Mouse (Mus musculus) liver, adult 2 months (tissue): ENCODE measurements around the gene Mybpc1. TPM values are rescaled to one million over a fixed set of nuclear protein-coding genes. Genes with fewer than 3 reads are reported as not detected.

Source experiments
- DNase-seq: peaks from one replicate; pipeline ENCODE4 v3.0.0-alpha.2; 2011; ENCODE audit warnings: low read depth, low spot score; ENCODE audit errors: extremely low read depth
- H3K27ac ChIP-seq: fragments of 200-500 bp; replicated peaks from 2 replicates; pipeline ENCODE4 v1.5.1; 2012; ENCODE audit warnings: low read depth, mild to moderate bottlenecking, control low read depth, inconsistent platforms, low read length; ENCODE audit not compliant: insufficient read depth
- H3K27me3 ChIP-seq: fragments of 200-500 bp; 2 replicates; pipeline ENCODE4 v1.6.1; 2012; ENCODE audit warnings: mild to moderate bottlenecking, moderate library complexity, low read length, inconsistent platforms; ENCODE audit not compliant: control insufficient read depth, insufficient read depth
- H3K36me3 ChIP-seq: fragments of 200-500 bp; 2 replicates; pipeline ENCODE4 v1.6.1; 2012; ENCODE audit warnings: low read length, inconsistent platforms; ENCODE audit not compliant: control insufficient read depth, insufficient read depth
- H3K4me1 ChIP-seq: fragments of 200-500 bp; 2 replicates; pipeline ENCODE4 v1.6.1; 2011; ENCODE audit warnings: low read length; ENCODE audit not compliant: control insufficient read depth, insufficient read depth
- H3K4me3 ChIP-seq: fragments of 200-500 bp; 2 replicates; pipeline ENCODE4 v1.5.1; 2011; ENCODE audit warnings: low read depth, mild to moderate bottlenecking, control low read depth, low read length, moderate library complexity; ENCODE audit not compliant: insufficient read depth
- H3K79me2 ChIP-seq: fragments of 200-500 bp; 2 replicates; pipeline ENCODE4 v1.6.1; 2012; ENCODE audit warnings: inconsistent platforms, mild to moderate bottlenecking, low read length, moderate library complexity; ENCODE audit not compliant: control insufficient read depth, insufficient read depth
- H3K9ac ChIP-seq: fragments of 200-500 bp; 2 replicates; pipeline ENCODE4 v1.6.1; 2012; ENCODE audit warnings: low read depth, mild to moderate bottlenecking, control low read depth, inconsistent platforms, low read length
- CTCF ChIP-seq: fragments of 200-500 bp; IDR thresholded peaks from 2 replicates; pipeline ENCODE4 v1.5.1; 2011; ENCODE audit warnings: low read depth, low read length, control low read depth
- POLR2A ChIP-seq: fragments of 200-500 bp; IDR thresholded peaks from 2 replicates; pipeline ENCODE4 v1.6.1; 2011; ENCODE audit warnings: low read length, control low read depth; ENCODE audit not compliant: insufficient read depth; ENCODE audit errors: extremely low read depth
- WGBS: fragments of 180-500 bp; shearing (Covaris S2); methylation state at CpG from one replicate; pipeline ENCODE4 v1.1.7; 2018; 5-methylcytosine and 5-hydroxymethylcytosine counted together
- polyA plus RNA-seq: library from polyadenylated mRNA; depleted of rRNA; stranded (reverse); fragments of >200 nt; gene quantifications from 2 replicates; pipeline ENCODE4 v1.2.3, GENCODE M21; 2012
- total RNA-seq: library from RNA; depleted of rRNA; stranded (reverse); fragments of >200 nt; gene quantifications from 2 replicates; pipeline ENCODE4 v1.2.3, GENCODE M21; 2014

Mybpc1 gene
- total and polyA plus RNA-seq, 2 experiments, result 1.7 TPM; not detected in 1

DNA sequence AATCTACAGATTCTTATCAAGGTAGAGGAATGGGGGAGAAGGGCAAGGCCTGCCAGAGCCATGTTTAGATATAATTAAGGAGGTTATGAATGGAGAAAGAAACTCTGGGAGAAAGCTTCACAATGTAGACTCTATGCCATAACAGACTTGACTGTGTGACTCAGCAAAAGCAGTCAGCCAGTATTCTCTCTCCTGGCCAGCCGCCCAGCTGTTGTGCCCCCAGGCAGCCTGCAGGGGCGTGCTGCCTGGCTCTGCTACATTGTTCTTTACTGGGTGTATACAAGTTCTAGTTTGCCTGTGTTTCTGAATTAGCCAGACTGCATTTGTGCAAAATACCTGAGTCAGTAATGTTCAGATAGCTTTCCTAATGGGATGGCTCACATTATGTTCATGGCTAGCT, 90.5 kb downstream of the Mybpc1 start:
- peak; percentile 78 for DNase-seq
- peak; percentile 71 for TF ChIP-seq CTCF
- TF ChIP-seq POLR2A, result no peak
- Histone ChIP-seq H3K79me2 (no peaks in the 10 kb centered on the region), H3K4me1 (peaks cover 9% of the 10 kb centered on the region), H3K9ac (no peak overlapping the region), H3K4me3 (no peak overlapping the region), H3K27me3 (no peaks in the 10 kb centered on the region), H3K36me3 (no peaks in the 10 kb centered on the region), H3K27ac (peak overlapping the region; percentile 87)
- 26% methylated on average over 2 of the region's 2 CpGs for WGBS

- Histone ChIP-seq H3K79me2 (no peaks in the 10 kb centered on the region), H3K27ac (peak overlapping the region; percentile 87; the same call in 1 of the 2 replicates), H3K27me3 (no peaks in the 10 kb centered on the region), H3K4me3 (no peak overlapping the region), H3K9ac (no peak overlapping the region), H3K36me3 (no peaks in the 10 kb centered on the region), H3K4me1 (peaks cover 9% of the 10 kb centered on the region)
- TF ChIP-seq CTCF (no peak), POLR2A (no peak)
- WGBS, result 81% methylated on average over 8 of the region's 8 CpGs
- DNase-seq, result no peak
Observed at GRCm38 (mm10) chr10:88513574-88514135, 91.3 kb downstream of the Mybpc1 start.

DNA sequence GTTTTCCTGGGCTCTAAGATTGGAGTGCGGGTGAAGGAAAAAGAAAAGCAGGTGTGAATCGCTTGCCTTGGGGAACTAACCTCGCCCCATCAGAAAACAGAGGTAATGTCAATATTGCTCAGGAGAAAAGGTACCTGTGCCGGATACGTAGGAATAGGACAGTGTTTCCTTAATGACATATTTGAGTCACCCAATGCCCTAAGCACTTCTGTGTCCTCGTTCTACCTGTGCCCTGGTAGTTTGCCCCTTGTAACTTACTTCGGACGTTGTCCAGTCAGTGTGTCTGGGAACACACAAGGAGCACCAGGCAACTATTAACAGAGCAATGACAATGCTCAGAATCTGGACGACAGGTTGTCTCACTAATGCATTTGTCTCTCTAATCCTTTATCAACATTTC, 93.6 kb downstream of the Mybpc1 start:
- no peak overlapping the region for H3K27ac ChIP-seq
- WGBS, result 59% methylated on average over 9 of the region's 9 CpGs
- H3K27me3 ChIP-seq, result no peaks in the 10 kb centered on the region
- peaks cover 22% of the 10 kb centered on the region for H3K4me1 ChIP-seq
- peak; percentile 71 for DNase-seq
- H3K79me2 ChIP-seq, result no peaks in the 10 kb centered on the region
- no peaks in the 10 kb centered on the region for H3K36me3 ChIP-seq
- H3K9ac ChIP-seq, result no peak overlapping the region
- H3K4me3 ChIP-seq, result no peak overlapping the region
- no peak for TF ChIP-seq POLR2A
- no peak for TF ChIP-seq CTCF

DNA sequence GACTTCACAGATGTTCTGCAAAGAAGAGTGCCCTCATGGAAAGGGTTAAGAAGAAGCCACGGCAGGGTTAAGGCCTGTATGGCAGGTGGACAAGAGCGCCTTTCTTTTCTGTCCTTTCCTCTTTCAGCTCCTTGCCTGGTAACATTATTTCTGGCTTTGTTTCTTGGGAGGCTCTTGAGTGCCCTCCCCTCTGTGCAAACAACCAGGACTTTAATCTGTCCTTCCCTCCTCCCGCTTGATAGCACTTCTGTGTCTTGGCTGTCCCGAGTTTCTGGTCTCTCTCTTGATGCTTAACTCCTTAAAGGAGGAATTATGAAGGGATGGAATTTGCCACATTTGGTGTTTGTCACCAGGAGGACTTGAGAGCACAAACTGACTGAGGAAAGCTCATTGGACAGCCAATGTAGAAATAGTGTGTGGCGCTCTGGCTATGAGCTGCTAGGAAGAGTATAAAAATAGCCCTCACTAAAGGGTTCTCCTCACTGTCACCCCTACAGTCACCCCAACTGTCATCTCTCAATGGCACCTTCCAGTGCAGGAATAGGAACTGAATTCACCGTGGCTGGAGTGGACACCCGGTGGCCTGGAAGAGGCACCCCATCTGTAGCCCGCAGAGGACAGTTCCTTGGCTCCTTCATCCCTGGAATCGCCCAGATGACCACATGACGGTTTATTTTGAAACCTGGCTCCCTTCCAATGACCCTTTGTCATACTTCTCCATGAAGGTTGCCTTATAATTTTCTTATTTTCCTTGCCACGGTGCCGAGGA, 94.3 kb downstream of the Mybpc1 start:
- Histone ChIP-seq H3K4me3 (no peak overlapping the region), H3K36me3 (no peaks in the 10 kb centered on the region), H3K4me1 (peaks cover 22% of the 10 kb centered on the region), H3K79me2 (no peaks in the 10 kb centered on the region), H3K27me3 (no peaks in the 10 kb centered on the region), H3K9ac (no peak overlapping the region), H3K27ac (no peak overlapping the region; the same call in 1 of the 2 replicates)
- 46% methylated on average over 12 of the region's 12 CpGs for WGBS
- DNase-seq, result peak; percentile 76
- no peak for TF ChIP-seq POLR2A
- TF ChIP-seq CTCF, result no peak

GRCm38 (mm10) chr10:88507691-88508143, 97.2 kb downstream of the Mybpc1 start:
- TF ChIP-seq POLR2A, result no peak
- no peak for TF ChIP-seq CTCF
- H3K36me3 ChIP-seq, result no peaks in the 10 kb centered on the region
- no peaks in the 10 kb centered on the region for H3K27me3 ChIP-seq
- H3K79me2 ChIP-seq, result peaks cover 6% of the 10 kb centered on the region; the same call in 1 of the 2 replicates
- DNase-seq, result peak; percentile 95
- H3K9ac ChIP-seq, result peak overlapping the region; percentile 54; the same call in 1 of the 2 replicates
- 22% methylated on average over 7 of the region's 7 CpGs for WGBS
- H3K27ac ChIP-seq, result peak overlapping the region; percentile 89
- H3K4me3 ChIP-seq, result no peak overlapping the region
- H3K4me1 ChIP-seq, result peaks cover 23% of the 10 kb centered on the region

GRCm38 (mm10) chr10:88505256-88505655, 99.7 kb downstream of the Mybpc1 start:
- H3K27me3 ChIP-seq, result no peaks in the 10 kb centered on the region
- no peak overlapping the region for H3K9ac ChIP-seq
- H3K79me2 ChIP-seq, result peaks cover 20% of the 10 kb centered on the region; the same call in 1 of the 2 replicates
- 72% methylated on average over 5 of the region's 5 CpGs for WGBS
- H3K4me1 ChIP-seq, result peaks cover 21% of the 10 kb centered on the region
- DNase-seq, result peak; percentile 59
- H3K27ac ChIP-seq, result peak overlapping the region; percentile 44
- no peaks in the 10 kb centered on the region for H3K36me3 ChIP-seq
- TF ChIP-seq POLR2A, result no peak
- TF ChIP-seq CTCF, result no peak
- no peak overlapping the region for H3K4me3 ChIP-seq
